Mouse (Mus musculus): ENCODE measurements around the gene Cnot10.
A peak's percentile ranks its signal among the peaks of the same experiment; 100 is the strongest.

Gene Cnot10

DNA sequence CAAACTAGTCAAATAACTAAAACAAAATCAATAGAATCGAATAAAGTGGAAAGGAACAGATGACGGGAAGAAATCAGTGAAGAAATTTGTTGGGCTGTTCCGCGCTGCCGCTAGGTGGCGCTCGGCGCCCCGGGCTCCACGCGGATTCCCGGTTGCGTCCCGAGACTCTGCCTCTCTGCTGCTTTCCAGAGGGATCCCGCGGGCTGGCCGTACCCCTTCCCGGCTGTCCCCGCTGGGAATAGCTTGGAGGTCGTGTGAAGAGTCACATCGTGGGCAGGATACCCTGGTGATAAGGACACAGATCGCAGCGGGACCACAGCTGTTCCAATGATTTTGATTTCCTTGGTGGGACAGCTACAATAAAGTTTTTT is 56.2 kb downstream of the Cnot10 start:
- ATAC-seq (ENCODE audit: low TSS enrichment): peak; percentile 78

DNA sequence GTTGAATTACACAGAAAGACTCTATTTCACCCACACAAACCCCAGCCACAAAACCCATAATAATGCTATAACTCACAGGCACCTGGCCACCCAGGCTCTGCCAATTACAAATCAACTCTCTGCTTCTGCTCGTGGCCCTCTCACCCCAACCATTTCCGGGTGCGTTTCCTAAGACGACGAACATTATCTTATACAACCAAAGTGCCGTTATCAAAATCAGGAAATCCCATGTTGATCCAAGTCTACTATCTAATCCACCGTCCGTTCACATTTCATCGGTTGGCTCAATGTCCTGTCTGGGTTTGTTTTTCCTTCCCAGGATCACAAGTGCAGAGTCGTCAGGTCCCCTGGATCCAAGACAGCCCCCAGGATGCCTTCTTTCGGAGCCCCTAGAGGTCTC is 61.3 kb downstream of the Cnot10 start:
- no peak for ATAC-seq (ENCODE audit: low TSS enrichment)

DNA sequence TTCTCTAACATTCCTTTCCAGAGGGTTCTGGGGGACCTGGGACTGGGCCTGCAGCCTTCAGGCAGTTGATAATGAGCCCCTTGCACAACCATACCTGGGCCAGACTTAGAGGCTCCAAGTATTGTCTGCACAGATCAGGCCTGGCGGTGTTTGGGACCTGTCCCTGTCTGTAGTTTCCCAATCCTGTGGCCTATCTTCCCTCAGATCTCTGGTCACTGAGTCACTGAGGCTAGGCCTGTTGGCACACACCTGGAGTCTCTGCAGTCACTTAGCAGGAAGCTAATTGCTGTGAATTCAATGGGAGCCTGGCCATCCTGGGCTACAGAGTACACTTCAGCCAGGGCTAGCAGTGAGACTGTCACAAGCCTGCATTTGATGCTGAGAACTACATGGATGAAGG is 64.0 kb downstream of the Cnot10 start:
- no peak for ATAC-seq (ENCODE audit: low TSS enrichment)

DNA sequence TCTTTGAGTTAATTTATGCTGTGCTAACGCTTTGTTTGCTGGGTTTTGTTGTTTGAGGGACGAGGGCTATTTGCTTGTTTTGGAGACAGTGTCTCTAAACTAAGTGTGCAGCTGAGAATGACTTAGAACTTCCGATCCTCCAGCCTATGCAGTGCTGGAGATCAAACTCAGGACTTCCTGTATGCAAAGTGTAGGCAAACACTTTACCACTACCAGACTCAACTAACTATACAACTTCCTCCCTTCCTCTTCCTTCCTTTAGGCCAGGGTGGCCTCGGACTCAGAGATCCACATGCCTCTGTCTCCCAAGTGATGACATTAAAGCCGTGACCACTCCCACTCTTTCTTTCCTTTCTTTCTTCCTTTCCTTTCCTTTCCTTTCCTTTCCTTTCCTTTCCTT is 66.5 kb downstream of the Cnot10 start:
- ATAC-seq (ENCODE audit: low TSS enrichment): no peak

DNA sequence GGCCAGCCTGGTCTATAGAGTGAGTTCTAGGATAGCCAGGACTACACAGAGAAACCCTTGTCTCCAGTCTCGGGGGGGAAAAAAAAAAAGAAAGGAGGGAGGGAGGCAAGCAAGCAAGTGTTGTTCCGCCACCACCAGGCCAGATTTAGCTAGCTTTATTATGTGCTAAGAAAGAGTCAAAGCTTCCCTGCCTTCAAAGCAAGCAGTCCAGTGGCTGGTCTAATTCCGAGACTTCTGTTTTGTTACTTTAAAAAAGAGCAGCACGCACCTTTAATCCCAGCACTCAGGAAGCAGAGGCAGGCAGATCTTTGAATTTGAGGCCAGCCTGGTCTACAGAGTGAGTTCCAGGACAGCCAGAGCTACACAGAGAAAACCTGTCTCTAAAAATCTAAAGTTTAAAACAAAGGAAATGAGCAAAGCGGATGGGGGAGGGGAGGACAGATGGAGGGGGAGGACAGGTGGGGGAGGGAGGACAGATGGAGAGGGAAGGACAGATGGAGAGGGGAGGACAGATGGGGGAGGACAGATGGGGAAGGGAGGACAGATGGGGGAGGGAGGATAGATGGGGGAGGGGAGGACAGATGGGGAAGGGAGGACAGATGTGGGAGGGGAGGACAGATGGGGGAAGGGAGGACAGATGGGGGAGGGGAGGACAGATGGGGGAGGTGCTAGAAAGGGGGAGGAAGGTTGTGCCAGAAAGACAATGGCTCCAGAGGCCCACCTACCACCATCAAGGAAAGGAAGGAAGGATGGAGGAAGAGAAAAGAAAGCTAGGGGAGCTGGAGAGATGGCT is 71.1 kb downstream of the Cnot10 start:
- no peak for ATAC-seq (ENCODE audit: low TSS enrichment)

DNA sequence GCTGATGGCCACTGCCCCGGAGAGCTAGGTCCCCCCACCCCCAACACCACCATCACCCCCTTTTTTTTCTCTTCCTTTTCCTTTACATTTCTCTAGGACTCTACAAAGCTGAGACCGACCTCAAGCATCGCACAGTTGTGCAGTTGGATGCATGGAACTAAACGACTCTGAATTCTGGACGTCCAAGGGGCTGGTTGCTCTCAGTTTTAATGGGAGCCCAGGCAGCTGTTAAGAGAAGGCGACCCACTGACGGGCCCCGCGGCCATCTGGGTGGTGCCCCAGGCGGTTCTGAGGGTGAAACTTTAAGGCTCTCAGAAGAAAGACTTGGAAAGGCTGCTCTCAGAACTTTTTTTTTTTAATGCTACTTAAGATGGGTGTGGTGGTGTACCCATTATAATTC is 75.3 kb downstream of the Cnot10 start:
- ATAC-seq (ENCODE audit: low TSS enrichment): no peak

DNA sequence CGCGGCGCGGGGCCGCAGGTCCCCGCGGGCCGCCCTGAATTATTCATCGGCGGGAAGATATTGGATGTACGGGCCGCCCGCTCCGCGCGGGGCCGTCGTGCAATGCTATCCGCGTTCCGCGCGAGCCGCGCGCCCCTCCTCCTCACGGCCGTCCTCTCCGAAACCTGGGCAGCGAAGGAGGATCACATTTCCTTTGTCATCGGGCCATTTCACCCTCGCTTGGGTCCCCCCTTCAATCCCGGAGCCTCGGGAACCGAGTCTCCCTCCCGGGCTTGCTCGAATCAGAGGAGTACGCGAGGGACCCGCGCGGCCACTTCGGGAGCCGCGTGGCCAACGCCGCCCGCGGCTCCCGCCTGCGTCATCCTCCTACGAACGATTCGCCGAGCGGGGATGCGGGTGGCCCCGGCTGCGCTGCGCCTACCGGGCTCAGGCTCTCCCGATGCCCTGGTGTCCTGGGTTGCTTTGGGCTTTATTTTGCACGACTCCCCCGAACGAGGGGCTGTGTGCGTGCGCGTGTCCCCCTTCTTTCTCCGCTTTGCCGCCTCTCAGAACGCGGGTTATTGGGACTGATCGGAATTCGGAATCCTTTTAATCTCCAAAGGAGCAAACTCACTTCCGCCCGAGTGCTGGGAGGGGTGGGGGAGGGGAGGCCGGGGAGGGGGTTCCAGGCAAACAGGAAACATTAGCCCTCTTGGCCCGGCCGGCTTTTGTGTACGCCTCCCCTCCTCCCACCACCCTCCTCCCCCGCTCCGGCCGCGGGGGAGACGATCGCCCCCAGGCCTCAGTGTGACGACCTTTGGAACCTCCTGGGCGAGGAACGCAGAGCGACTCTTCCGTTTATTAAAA is 76.0 kb downstream of the Cnot10 start, which contains the start of gene Trim71:
Gene Trim71 (minus strand): TSS at position 609 of the 846 bp plus-strand sequence.
- ATAC-seq (ENCODE audit: low TSS enrichment): peak; percentile 77

DNA sequence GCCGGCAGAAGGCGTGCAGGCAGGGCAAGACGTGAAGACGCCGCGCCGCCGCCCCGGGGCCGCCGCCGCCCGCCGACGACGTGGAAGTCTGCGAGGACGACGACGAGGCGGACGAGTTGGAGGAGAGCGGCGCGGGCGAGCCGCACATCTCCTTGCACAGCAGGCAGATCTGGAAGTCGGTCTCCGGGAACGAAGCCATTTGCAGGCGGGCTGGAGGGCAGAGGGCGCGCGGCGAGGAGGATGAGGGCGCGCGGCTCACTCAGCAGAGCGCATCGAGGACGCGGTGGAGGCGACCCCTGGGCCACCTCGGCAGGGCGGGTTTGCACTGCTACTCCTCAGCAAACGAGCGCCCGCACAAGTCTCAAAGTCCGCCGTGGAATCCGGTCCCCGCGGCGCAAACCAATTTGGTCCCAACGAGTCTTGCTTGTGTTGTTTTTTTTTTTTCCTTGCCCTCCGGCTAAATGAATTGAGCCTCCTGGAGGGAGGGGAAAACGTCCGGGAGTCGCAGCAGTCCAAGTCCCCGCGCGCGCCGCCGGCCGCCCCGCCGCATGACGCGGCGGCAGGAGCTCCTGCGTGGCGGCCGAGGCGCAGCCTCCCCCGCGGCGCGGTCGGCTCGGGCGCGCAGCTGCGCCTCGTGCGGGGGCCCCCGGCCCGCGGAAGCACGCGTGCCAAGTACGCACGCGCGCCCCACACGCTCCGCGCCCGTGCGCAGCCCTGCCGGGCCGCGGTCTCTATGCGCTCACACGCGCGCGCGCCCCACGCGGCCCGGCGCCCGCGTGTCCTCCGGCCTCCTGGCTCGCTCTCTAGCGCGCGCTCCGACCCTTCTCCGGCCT is 76.8 kb downstream of the Cnot10 start:
- ATAC-seq (ENCODE audit: low TSS enrichment): peak; percentile 41; the same call in 1 of the 2 replicates

DNA sequence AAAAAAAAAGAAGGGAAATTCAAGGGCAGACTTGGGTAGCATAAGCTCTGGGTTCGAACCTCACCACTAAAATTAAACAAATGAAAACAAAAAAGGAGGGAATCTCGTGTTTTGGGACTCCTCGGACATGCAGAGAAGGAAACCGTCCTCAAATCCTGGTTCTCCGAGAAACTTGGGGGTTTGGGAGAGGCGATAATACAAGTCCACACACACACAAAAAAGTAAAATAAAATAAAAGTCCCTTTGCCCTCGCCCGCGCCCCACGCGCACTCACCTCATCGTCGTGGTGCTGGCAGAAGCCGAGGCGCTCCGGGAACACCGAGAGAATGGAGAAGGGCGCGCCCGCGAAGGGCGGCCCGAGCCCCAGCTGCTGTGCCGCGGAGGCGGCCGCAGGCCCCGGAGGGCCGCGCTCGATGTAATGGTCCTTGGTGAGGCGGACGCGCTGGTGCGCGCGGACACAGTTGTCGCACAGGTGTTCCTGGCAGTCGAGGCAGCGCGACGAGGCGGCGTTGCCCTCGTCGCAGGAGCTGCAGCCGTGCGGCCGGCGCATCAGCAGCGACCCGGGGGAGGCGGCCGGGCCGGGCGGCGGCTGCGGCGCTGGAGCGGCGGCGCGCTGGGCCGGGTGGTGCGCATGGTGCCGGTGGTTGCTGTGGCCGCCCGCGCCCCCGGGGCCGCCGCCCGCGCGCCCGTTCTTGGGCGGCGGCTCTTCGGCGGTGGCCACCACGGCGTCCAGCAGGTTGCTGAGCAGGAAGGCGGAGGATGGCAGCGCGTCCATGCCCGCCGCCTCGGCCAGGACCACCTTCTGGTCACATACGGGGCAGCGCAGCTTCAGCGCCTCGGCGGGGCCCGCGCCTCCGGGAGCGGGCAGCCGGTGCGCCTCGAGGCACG is 77.7 kb downstream of the Cnot10 start:
- ATAC-seq (ENCODE audit: low TSS enrichment): no peak

DNA sequence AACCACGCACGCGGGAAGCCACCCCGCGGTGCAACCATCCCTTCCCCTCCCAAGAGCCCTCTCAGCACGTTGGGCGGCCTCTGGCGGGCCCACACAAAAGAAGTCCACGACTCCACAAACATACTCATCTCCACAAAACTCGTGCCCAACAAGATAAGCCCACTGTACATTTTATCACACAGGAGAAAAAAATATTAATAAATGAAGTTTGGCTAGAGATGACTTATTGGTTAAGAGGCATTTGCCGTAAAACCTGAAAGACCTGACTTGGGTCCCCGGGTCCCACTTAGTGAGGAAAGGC is 78.4 kb downstream of the Cnot10 start:
- no peak for ATAC-seq (ENCODE audit: low TSS enrichment)

DNA sequence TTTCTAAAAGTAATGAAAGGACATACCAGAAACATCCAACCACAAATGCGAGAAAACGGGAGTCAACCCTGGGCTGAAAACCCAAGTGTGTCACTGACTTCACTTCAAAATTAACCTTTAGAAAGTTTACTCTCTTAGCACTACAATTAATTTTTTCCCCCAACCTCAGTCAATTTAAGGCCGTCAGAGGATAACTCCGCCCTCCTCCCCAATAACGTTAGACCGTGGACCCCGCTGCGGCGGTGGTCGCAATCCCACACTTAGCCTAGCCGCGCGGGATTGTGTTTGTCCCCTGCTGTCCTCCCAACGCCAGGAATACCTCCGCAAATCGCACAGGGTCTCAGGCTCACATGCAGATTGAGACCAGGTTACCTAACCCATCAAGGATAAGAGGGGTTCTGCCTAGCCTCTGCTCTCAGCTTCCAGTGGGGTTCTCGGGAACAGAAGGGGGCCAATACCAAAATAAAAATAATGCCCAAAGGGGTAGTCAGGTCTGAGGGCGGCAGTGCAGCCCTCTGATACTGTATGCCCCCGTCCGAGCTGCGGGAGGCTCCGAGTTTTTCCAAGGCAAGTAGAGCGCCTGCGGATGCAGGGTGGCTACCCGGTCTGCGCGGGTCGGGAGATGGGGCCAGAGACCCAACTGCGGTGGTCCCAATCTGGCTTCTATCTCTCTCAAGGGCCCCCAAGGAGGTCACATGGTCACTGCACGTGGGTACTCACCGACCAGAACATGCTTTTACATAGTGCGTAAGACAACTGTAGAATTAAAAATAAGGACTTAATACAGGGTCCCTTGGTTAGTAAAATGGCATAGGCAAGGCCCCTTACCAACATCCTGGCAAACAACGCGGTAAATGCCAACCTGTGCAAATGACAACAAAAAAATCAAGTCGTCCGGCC is 79.0 kb downstream of the Cnot10 start:
- ATAC-seq (ENCODE audit: low TSS enrichment): no peak

DNA sequence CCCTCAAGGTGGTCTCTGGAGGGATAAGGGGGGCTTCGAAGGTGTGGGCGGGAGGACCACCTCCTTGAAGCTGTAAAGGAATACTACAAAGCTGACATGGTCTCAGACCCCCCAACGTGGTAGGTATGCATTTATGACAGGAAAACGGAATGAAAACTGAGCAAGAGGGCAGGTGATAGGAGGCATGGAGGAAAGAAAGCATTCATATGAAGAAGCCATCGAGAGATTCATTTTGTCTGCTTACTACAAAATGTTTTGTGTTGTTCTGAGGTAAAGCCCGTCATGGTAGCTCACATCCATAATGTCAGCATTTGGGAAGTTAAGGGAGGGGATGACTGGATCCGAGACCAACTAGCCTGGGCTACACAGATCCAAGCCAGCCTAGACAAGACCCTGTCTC is 79.8 kb downstream of the Cnot10 start:
- ATAC-seq (ENCODE audit: low TSS enrichment): no peak

DNA sequence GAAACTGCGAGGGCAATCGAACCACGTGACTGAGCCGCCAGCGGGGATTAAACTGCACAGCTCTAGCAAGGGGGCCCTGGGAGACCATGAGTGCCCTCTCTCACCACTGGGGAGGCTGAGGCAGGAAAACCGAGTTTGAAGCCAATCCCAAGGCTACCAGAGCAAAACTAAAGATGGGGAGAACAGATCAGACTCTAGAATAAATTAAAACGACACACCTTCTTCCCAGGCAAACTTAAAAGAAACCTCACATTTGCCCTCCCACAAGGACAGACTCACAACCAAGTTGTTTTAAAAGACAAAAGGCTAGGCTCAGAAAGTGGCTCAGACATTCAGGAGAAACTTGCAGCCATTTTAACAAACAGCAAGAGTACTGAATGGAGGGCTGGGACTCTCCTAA is 82.9 kb downstream of the Cnot10 start:
- ATAC-seq (ENCODE audit: low TSS enrichment): no peak

DNA sequence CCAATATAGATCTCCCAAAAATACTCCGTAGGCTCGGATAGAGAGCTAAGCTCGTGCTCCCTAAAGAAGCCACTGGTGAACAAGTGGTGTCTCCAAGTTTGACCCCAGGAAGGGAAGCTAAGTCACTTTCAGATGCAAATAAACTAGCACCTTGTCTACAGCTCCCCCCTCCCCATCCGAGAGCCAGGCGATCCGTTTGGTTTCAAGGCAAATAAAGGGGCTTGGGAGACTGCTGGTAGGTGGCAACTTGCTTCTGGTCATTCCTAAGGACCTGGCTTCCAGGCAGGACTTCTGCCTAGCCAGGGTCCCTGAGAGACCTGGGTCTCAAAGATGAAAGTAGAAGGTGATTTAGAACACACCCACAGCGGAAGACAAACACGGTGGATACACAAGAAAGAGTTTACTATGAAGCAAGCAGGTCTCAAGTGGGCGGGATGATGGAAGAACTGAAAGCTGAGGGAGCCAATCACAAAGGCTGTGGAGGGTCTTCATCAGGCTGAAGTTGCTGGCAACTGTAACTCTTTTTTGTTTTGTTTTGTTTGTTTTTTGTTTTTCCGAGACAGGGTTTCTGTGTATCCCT is 83.6 kb downstream of the Cnot10 start:
- no peak for ATAC-seq (ENCODE audit: low TSS enrichment)

DNA sequence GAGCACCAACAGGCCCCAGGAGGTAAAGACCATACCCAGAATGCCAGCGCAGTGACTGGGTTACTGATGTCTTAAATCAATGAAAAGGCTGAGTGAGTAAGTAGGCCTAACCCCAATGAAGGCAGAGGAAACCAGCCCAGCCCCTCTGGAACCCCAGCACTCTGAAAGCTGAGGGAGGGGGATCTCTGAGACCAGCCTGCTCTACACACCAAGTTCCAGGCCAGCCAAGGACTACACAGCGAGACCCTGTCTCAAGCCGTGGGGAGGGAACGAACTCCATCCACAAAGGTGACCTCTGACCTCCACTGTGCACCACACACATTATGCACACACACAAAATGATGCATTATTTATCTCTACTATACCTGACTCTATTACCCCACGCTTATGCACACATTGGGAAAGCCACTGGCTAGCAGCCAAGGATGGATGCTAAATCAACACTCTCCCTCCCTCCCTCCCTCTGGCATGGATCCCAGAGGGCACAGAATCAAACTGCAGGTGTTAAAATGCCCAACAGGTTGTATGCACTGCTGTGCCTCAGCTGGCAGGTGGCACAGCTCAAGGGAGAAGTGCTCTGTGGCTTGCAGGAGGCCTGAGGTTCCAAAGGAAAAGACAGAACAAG is 85.5 kb downstream of the Cnot10 start:
- no peak for ATAC-seq (ENCODE audit: low TSS enrichment)

DNA sequence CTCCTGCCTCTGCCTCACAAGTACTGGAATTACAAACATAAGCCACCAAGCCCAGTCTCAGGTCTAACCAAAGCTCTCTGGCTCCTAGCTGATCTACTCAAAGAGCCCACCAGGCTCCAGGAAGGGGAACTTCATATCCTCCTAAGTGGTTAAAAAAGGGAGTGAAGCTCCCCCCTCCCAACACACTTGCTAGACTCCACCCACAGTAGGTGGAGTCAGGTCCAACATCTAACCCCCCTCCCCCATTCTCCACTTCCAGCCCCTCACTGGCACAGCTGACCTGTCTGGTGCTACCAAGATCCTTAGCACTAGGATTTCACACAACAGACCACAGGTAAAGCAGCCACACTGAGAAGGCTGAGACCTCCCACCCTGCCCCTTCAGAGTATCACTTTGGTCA is 86.2 kb downstream of the Cnot10 start:
- ATAC-seq (ENCODE audit: low TSS enrichment): no peak

DNA sequence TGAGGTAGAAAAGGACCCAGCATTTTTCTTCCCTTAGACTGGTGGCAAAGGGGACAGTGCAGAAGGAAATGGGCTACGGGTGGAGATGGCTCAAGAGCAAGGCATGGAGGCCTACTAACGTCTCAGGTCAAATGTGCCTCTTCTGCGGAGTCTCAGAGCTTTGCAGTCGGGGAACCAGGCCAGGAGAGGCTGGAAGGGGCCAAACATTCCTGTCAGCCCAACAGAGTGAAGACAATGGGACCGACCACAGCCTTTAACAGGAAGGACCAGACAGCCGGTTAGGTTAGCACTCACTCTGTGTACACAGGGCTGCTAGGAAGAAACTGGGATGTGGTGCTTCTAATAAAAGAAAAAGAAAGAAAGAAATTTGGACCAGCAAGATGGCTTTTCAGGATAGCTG is 90.0 kb downstream of the Cnot10 start:
- ATAC-seq (ENCODE audit: low TSS enrichment): no peak

DNA sequence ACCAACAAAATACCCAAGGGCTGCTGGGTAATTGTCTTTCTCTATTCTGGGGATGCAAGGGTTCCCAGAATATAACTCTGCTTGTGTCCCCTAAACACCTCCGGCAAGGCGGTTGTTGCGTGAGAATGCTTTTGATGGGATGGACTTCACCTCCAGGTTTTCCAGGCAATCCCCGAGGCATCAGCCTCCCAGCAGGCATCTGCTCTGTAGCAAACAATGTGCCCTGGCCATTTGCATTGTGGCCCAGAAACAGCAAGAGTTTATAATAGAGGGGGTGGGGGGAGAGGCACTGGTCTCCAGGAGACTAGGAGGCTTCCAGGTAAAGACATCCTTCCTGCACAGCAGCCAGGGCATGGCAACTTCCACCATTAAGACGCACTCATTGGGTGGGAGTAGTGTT is 90.9 kb downstream of the Cnot10 start:
- no peak for ATAC-seq (ENCODE audit: low TSS enrichment)

DNA sequence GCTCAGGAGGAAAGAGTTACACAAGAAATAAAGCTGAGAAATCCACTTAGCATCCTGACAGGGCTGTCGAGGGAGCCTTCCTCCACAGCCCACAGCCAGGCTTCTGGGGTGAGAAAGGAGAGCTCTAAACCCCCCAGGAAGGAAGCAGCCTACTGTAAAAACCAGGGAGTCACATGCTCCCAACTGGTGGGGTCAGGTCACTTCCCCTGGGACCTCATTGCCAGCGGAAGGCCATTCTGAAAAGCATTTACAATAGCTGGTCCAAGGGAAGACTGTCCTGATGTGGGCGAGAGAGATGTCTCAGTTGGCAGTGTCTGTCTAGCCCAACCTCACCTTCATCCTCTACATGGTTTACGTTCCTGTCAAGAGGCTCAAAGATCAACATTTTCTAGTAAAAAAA is 91.5 kb downstream of the Cnot10 start:
- no peak for ATAC-seq (ENCODE audit: low TSS enrichment)

DNA sequence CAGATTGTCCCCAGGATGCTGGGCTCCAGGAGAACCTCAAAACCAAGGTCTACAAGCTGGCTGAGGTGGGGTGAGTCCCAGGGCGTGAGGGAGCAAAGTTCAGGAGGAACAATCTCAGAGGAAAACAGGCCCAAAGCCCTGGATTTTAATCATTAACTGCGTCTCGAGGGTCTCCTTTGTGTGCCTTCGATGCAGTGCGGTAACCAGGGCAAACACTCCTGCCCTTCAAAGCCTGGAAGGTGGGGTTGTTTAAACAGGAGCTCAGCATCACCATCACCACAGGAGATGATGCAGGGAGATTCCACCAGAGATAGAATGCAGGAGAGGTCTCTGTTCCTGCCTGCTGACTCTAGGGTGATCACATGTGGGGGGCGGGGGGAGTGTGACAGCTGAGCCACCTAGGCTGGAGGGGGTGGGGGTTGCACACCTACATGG is 92.3 kb downstream of the Cnot10 start:
- no peak for ATAC-seq (ENCODE audit: low TSS enrichment)
